Mouse (Mus musculus) stomach, embryonic 16.5 days (tissue): ENCODE measurements at regions not wholly inside any gene's neighbourhood (a gene's known extent, or its start where the extent isn't known, plus 50 kb on each side); places are given as distances from the start of the nearest gene placed in this dataset.

ENCODE experiments used
- ATAC-seq: fragments of 200-750 bp; cut with Nextera tagmentation; 2 replicates; pipeline ENCODE4 v1.8.0; 2017; ENCODE audit warnings: moderate number of reproducible peaks, moderate TSS enrichment; ENCODE audit not compliant: insufficient read depth, low FRiP score
- H3K27ac ChIP-seq: fragments of 300-500 bp; sonication (generic); 2 replicates; pipeline ENCODE4 v1.5.1; 2014; ENCODE audit warnings: low read length
- H3K27me3 ChIP-seq: fragments of 300-500 bp; sonication (generic); 2 replicates; pipeline ENCODE4 v1.6.1; 2014; ENCODE audit warnings: low read length, control low read depth, mixed read lengths; ENCODE audit not compliant: control insufficient read depth, insufficient read depth
- H3K36me3 ChIP-seq: fragments of 300-500 bp; sonication (generic); 2 replicates; pipeline ENCODE4 v1.6.1; 2014; ENCODE audit warnings: low read length; ENCODE audit not compliant: control insufficient read depth, insufficient read depth
- H3K4me1 ChIP-seq: fragments of 300-500 bp; sonication (generic); 2 replicates; pipeline ENCODE4 v1.6.1; 2014; ENCODE audit warnings: low read length, control low read depth, mixed read lengths; ENCODE audit not compliant: control insufficient read depth, insufficient read depth
- H3K4me2 ChIP-seq: fragments of 300-500 bp; sonication (generic); 2 replicates; pipeline ENCODE4 v1.6.1; 2014; ENCODE audit warnings: low read depth, low read length, mixed read lengths
- H3K4me3 ChIP-seq: fragments of 300-500 bp; sonication (generic); replicated peaks from 2 replicates; pipeline ENCODE4 v1.5.1; 2014; ENCODE audit warnings: mild to moderate bottlenecking, low read length
- H3K9ac ChIP-seq: fragments of 300-500 bp; sonication (generic); 2 replicates; pipeline ENCODE4 v1.6.1; 2014; ENCODE audit warnings: low read length
- H3K9me3 ChIP-seq: fragments of 300-500 bp; sonication (generic); replicated peaks from 2 replicates; pipeline ENCODE4 v1.6.1; 2016; ENCODE audit warnings: low read length, control low read depth; ENCODE audit not compliant: control insufficient read depth
- WGBS: fragments of 180-500 bp; shearing (Covaris S2); extraction: QIAGEN DNeasy Blood & Tissue Kit; methylation state at CpG from one replicate; pipeline ENCODE4 v1.1.7; 2014; 5-methylcytosine and 5-hydroxymethylcytosine counted together

- H3K4me1 ChIP-seq, result peaks cover 21% of the 10 kb centered on the region
- H3K27ac ChIP-seq, result no peak overlapping the region
- H3K4me2 ChIP-seq, result no peak overlapping the region
- no peaks in the 10 kb centered on the region for H3K9me3 ChIP-seq
- H3K36me3 ChIP-seq, result no peaks in the 10 kb centered on the region
- ATAC-seq, result no peak
- no peak overlapping the region for H3K9ac ChIP-seq
- WGBS, result 63% methylated on average over 9 of the region's 9 CpGs
- no peak overlapping the region for H3K4me3 ChIP-seq
- H3K27me3 ChIP-seq, result no peaks in the 10 kb centered on the region
Measured at GRCm38 (mm10) chr13:51899319-51900042, 53.0 kb downstream of the Gadd45g start.

DNA sequence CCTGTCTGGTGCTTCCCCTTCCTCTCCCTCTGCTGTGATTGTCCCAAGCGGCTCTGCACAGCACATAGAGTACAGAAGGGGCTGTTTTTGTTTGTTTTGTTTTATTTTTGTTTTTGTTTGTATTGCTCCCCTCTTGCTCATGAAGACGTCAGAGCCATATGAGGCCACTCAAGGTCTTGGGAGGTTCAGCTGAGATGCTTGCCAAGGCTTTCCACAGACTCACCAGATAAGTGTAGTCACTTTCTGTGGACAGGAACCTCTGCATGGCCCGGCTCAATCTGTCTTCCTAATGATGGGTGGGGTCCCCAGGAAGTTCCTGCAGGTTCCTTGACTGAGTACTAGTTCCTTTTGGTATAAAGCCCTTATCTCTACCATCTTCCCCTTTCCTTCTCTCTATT, 53.6 kb downstream of the Gadd45g start:
- Histone ChIP-seq H3K36me3 (no peaks in the 10 kb centered on the region), H3K27me3 (no peaks in the 10 kb centered on the region), H3K4me1 (peaks cover 21% of the 10 kb centered on the region), H3K9me3 (no peaks in the 10 kb centered on the region), H3K4me2 (no peak overlapping the region), H3K9ac (no peak overlapping the region), H3K27ac (no peak overlapping the region), H3K4me3 (no peak overlapping the region)
- ATAC-seq, result no peak
- 62% methylated on average over 3 of the region's 3 CpGs for WGBS

DNA sequence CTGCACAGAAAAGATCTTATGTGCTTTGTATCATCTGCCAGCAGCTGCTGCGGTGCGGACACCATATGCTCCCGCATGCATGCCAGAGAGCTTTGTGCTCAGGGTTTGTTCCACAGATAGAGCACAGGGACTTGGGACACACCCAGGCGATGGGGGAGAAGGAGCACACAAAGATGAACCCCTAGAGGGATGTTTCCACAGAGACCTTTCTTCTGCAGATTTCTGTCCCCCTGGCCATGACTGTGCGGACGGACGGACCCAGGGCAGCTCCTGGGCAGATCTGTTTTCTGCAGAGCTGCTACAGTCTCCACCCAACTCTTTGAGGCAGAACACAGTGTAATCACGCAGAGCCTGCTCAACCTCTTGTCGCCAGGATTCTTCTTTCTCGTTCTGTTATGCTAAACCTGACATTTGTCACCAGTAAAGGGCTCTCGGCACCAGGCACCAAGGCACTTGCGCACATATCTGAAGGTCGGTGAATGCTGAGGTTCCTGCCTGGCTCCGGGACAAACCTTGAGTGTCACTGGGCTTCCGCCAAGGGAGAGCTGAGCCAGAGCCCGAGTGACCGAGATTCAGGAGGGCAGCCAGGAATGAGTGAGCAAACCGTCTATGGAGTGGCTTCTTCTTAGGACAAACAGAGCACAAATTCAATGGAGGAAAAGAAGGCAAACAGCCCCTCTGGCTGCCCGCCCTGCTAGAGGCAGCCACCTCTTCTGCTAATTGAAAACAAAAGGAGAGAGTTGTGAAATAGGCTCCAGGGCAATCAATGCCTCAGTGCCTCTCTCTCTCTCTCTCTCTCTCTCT, 56.2 kb downstream of the Gadd45g start:
- Histone ChIP-seq H3K9ac (peak overlapping the region; percentile 65), H3K27ac (peak overlapping the region; percentile 89), H3K36me3 (no peaks in the 10 kb centered on the region), H3K27me3 (no peaks in the 10 kb centered on the region), H3K4me3 (peak overlapping the region; percentile 4), H3K4me2 (peak overlapping the region; percentile 43), H3K4me1 (peaks cover 24% of the 10 kb centered on the region), H3K9me3 (no peaks in the 10 kb centered on the region)
- 25% methylated on average over 19 of the region's 19 CpGs for WGBS
- peak; percentile 26 for ATAC-seq

GRCm38 (mm10) chr13:51903324-51903939, 57.0 kb downstream of the Gadd45g start:
- Histone ChIP-seq H3K27ac (peak overlapping the region; percentile 89), H3K4me3 (no peak overlapping the region), H3K36me3 (no peaks in the 10 kb centered on the region), H3K9me3 (no peaks in the 10 kb centered on the region), H3K4me2 (peak overlapping the region; percentile 9; the same call in 1 of the 2 replicates), H3K27me3 (no peaks in the 10 kb centered on the region), H3K4me1 (peaks cover 24% of the 10 kb centered on the region), H3K9ac (peak overlapping the region; percentile 34; the same call in 1 of the 2 replicates)
- WGBS, result 43% methylated on average over 11 of the region's 11 CpGs
- no peak; the same call in 1 of the 2 replicates for ATAC-seq

GRCm38 (mm10) chr13:51905270-51905669, 58.8 kb downstream of the Gadd45g start:
- H3K9me3 ChIP-seq, result no peaks in the 10 kb centered on the region
- peaks cover 21% of the 10 kb centered on the region for H3K4me1 ChIP-seq
- H3K9ac ChIP-seq, result no peak overlapping the region
- no peaks in the 10 kb centered on the region for H3K27me3 ChIP-seq
- H3K4me2 ChIP-seq, result no peak overlapping the region
- peak overlapping the region; percentile 84; the same call in 1 of the 2 replicates for H3K27ac ChIP-seq
- 80% methylated on average over 5 of the region's 5 CpGs for WGBS
- no peaks in the 10 kb centered on the region for H3K36me3 ChIP-seq
- no peak for ATAC-seq
- no peak overlapping the region for H3K4me3 ChIP-seq

- Histone ChIP-seq H3K36me3 (no peaks in the 10 kb centered on the region), H3K27ac (peak overlapping the region; percentile 84; the same call in 1 of the 2 replicates), H3K9me3 (no peaks in the 10 kb centered on the region), H3K4me3 (no peak overlapping the region), H3K27me3 (no peaks in the 10 kb centered on the region), H3K9ac (no peak overlapping the region), H3K4me1 (peaks cover 21% of the 10 kb centered on the region), H3K4me2 (no peak overlapping the region)
- WGBS, result 73% methylated on average over 3 of the region's 3 CpGs
- peak; percentile 65; the same call in 1 of the 2 replicates for ATAC-seq
Measured at GRCm38 (mm10) chr13:51906103-51906502, 59.6 kb downstream of the Gadd45g start.

GRCm38 (mm10) chr13:51908514-51908913, 62.0 kb downstream of the Gadd45g start:
- Histone ChIP-seq H3K9ac (no peak overlapping the region), H3K9me3 (no peaks in the 10 kb centered on the region), H3K4me2 (no peak overlapping the region), H3K4me1 (peaks cover 5% of the 10 kb centered on the region), H3K27ac (no peak overlapping the region), H3K4me3 (no peak overlapping the region), H3K27me3 (no peaks in the 10 kb centered on the region), H3K36me3 (no peaks in the 10 kb centered on the region)
- 70% methylated on average over 7 of the region's 7 CpGs for WGBS
- no peak for ATAC-seq

DNA sequence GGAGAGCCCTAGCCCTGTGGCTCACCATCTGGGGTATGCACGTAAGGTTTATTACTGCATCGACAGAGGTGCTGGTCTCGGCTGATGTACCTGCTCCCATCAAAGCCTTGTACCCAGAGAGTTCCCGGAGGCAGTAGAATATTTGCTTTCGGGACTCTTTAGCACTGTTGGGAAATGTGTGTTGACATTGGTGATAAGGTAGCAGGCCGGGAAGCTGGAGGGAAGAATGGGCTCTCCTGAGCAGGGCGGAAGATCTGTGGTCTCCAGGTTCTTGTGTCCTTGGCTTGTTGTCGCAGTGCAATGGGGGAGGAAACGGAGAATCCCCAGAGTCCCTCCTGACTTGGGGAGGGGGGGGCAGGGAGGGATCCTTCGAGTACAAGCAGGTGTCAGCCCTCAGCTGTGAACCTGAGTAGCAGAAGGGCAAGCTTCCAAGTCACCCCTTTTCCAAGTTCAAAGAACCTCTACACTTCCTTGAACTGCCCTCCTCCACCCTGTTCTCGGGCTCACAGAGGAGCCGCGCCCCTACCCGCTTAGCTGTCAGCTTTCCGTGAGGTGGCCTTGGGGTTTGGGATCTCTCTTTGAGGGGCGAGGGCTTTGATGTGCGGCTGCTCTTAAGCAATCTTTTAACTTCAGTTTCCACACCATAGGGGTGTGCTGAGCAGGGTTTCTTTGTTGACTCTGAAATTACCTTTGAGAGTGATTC, 65.0 kb downstream of the Gadd45g start:
- no peaks in the 10 kb centered on the region for H3K4me1 ChIP-seq
- H3K4me3 ChIP-seq, result no peak overlapping the region
- no peaks in the 10 kb centered on the region for H3K36me3 ChIP-seq
- H3K27me3 ChIP-seq, result no peaks in the 10 kb centered on the region
- WGBS, result 34% methylated on average over 17 of the region's 17 CpGs
- no peak overlapping the region for H3K4me2 ChIP-seq
- no peaks in the 10 kb centered on the region for H3K9me3 ChIP-seq
- ATAC-seq, result peak; percentile 87
- no peak overlapping the region for H3K9ac ChIP-seq
- peak overlapping the region; percentile 81 for H3K27ac ChIP-seq
